Mouse (Mus musculus) C2C12 (cell line): ENCODE measurements around the gene Gpr15.

Experiments used
- CTCF ChIP-seq: IDR thresholded peaks from one replicate; pipeline ENCODE4 v1.5.1; 2011; ENCODE audit not compliant: control insufficient read depth, insufficient read depth, insufficient read length
- MAX ChIP-seq: IDR thresholded peaks from one replicate; pipeline ENCODE4 v1.6.1; 2011; ENCODE audit warnings: mild to moderate bottlenecking, control low read depth
- MYOD1 ChIP-seq: IDR thresholded peaks from one replicate; pipeline ENCODE4 v1.6.1; 2011; ENCODE audit warnings: low read depth; ENCODE audit not compliant: control insufficient read depth, insufficient read length
- MYOG ChIP-seq: IDR thresholded peaks from one replicate; pipeline ENCODE4 v1.6.1; 2011; ENCODE audit not compliant: control insufficient read depth, insufficient read length; ENCODE audit errors: extremely low read depth
- USF1 ChIP-seq: IDR thresholded peaks from one replicate; pipeline ENCODE4 v1.6.1; 2011; ENCODE audit warnings: low read depth, mild to moderate bottlenecking, control low read depth, moderate library complexity

DNA sequence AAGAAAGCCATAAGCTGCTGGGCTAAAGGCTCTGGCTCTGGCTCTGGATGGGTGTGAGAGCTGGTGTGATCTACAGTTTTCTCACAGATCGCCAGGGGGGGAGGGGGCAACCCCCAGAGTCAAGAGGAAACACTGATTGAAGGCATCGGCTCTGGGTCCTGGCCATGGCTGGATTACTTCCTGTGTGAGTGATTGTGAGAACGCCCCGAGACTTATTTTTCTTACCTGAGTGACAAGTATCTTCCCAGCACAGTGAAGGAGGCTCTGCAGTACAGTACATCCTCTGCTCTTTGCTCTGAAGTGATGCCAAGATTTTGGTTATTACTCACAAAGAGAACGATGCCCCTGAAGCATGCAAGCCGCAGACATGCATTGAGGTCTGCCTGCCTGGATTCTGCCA is 17.1 kb downstream of the Gpr15 start:
- TF ChIP-seq MAX (no peak), CTCF (no peak), MYOG (no peak), USF1 (no peak), MYOD1 (no peak)
